Mouse (Mus musculus) heart, postnatal 0 days (tissue): ENCODE results near the gene Lyrm7.

ENCODE experiments used
- CTCF ChIP-seq: IDR thresholded peaks from 2 replicates; pipeline ENCODE4 v1.5.1; 2016; ENCODE audit warnings: antibody characterized with exemption, control low read depth, low read depth
- EP300 ChIP-seq: IDR thresholded peaks from 2 replicates; pipeline ENCODE4 v1.6.1; 2016; ENCODE audit warnings: antibody characterized with exemption, low read depth

DNA sequence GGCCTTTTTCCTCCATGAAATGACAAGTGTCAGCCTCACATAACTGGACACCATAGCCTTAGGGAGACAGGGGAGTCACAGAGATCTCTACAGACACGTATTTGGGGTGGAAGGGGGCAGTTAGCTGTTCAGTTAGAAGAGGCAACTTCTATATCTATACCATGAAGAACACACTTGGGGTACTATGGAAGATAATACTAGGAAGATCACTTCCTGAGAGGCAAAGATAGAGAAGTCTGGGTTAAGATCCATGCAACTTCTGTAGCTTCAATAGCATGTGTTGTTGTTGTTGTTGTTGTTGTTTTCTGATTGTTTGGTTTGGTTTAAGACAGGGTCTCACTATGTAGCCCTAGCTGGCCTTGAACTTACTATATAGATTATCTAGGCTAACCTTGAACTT lies 67.5 kb downstream of the Lyrm7 start:
- TF ChIP-seq CTCF, result no peak
- TF ChIP-seq EP300, result no peak
